Mouse (Mus musculus): Measurements from ENCODE around the gene Hbb-bt.
"Not testable (repeated sequence)": the region's sequence is repeated elsewhere in the genome, so short reads cannot be mapped to it uniquely, and the experiment has no call there.

Gene Hbb-bt

DNA sequence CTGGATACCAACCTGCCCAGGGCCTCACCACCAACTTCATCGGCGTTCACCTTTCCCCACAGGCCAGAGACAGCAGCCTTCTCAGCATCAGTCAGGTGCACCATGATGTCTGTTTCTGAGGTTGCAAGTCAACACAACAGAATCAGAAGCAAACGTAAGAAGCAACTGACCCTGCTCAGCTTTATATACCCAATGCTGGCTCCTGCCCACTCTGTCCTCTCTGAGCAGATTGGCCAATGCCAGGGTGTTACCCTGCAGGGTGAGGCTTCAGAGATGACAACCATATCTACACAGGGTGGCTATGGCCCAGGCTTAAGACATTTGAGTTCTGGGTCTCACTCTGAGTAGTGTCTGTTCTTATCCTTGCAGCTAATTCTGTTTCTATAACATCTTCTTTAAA, at the start of gene Hbb-bt:
Gene Hbb-bt, minus strand, starts transcription at position 231 of the 400 bp plus-strand sequence.
- no peak for DNase-seq (ENCODE audit: low read depth, low spot score)

DNA sequence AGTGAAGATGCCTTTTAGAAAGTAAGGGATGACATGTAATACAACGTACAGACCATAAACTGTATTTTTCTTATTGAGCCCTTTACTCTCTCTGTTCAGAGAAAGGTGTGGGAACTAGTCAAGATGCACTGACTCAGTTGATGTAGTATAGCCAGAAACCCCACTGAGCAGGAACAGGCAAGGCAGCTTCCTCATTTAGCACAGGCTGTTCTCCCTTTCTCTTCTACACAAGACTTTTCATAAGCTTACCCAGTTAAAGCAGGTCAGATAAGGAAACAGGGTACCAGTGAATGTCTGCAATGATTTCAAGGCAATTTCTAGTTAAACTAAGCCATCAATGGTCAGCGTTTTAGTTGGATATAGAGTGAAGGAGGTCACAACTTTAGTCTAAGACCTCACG, 47.7 kb upstream of the Hbb-bt start:
- no peak for DNase-seq (ENCODE audit: low read depth, low spot score)

DNA sequence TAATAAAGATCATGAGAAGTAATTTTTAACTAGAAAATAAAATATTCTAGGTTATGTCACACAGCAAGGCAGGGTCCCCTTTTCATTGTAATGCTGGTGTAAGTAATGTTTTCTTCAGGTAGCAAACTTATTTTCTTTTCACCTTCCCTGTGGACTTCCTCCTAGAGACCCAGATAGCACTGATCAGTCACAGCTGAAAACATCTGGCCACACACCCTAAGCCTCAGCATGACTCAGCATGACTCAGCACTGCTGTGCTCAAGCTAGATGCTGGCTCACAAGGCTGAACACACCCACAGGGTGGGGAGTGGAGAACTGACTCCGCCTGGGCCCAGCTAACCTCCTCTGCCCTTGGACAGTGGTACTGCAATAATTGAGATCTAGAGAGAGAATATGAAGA, 47.1 kb upstream of the Hbb-bt start:
- peak; percentile 89 for DNase-seq (ENCODE audit: low read depth, low spot score)

DNA sequence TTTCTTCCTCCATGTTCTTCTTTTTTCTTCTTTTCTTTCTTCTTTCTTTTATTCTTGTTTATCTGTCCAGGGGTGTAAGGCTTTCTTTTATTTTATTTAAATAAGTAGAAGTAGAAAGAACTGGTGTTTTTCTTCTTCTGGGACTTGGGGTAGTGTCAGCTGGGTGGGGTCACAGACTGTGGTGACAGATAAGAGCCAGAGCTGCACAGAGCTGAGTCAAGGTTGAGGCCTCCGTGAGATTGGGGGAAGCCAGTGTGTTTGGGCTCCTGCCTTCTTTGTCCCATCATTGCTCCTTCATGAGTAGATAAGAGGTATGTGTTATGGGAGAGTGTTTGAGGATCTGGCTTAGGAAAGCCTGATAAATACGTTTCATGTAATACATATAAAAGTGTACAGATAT, 45.3 kb upstream of the Hbb-bt start:
- no peak for DNase-seq (ENCODE audit: low read depth, low spot score)

DNA sequence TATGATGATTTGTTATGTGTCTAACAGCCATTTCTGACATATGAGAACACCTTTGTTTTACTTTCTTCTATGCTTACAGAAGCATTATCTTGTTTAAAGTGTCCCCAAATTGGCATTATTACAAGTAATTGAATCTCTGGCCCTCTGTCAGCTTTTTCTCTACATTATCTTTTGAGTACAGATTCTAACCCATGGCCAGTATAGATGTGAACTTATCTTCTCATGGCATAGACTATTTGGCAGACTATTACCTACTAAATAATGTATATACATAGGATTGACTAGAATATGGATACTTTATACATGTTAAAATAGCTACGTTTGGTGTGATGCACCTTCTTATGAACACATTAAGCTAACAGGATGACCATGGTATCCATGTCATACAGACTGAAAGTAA, 40.9 kb upstream of the Hbb-bt start:
- DNase-seq (ENCODE audit: low read depth, low spot score): no peak

DNA sequence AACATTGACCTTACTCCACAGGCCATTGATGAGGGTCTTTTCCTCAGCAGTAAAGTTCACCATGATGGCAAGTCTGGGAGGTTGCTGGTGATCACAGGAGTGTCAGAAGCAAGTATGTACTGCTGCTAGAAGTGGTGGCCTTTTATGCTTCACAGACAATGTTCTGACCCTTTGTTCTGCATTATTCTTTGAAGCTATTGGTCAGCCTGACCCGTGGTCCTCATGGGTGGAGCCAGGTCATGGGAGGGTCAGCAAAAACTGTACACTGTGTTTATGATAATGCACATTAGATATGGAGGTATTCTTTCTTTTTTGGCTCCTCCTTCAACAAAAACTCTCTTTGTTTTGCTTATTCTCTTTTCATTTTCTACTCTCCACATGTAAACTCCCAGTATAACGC, 39.3 kb upstream of the Hbb-bt start, which contains the start of gene Hbb-y:
Gene Hbb-y, minus strand, starts transcription at position 127 of the 400 bp plus-strand sequence.
- DNase-seq (ENCODE audit: low read depth, low spot score): no peak

DNA sequence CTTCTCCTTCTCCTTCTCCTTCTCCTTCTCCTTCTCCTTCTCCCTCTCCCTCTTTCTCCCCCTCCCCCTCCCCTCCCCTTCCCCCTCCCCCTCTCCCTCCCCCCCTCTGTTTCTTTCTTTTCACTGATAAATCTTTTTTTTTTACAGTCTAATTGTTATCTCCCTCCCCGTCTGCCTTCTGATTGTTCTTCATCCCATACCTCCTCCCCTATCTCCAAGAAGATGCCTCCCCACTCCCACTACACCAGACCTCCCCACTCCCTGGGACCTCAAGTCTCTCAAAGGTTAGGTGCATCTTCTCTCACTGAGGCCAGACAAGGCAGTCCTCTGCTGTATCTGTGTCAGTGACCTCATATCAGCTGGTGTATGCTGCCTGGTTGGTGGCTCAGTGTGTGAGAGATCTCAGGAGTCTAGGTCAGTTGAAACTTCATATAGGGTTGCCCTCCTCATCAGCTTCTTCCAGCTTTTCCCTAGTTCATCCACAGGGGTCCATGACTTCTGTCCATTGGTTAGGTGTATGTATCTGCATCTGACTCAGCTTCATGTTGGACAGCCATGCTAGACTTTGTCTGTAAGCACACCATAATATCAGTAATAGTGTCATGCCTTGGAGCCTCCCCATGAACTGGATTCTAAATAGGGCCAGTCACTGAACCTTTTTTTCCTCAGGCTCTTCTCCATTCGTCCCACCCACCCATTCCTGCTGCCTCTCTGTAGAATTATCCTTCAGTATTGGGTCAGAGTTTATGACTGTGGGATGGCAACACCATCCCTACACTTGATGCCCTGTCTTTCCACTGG, 30.9 kb upstream of the Hbb-bt start:
- DNase-seq (ENCODE audit: low read depth, low spot score): no peak

DNA sequence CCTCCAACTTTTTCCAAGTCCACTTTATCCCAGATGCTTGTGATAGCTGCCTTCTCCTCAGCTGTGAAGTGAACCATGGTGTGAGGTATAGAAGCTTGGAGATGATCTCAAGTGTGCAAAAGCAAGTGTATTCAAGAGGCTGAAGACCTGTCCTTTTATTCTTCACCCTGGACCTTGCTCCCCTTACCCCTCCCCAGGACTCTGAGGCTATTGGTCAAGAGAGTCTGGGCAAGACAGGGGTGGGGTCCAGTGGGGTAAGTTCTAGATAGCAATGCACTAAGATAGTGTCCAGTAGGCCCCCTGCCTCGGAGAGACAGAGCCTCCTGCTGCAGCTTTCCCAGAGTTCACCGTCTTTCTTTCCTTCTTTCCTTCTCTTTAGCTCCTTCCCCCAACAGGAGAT, 29.2 kb upstream of the Hbb-bt start, which contains the start of gene Hbb-bh1:
Gene Hbb-bh1, minus strand, starts transcription at position 131 of the 400 bp plus-strand sequence.
- no peak for DNase-seq (ENCODE audit: low read depth, low spot score)

DNA sequence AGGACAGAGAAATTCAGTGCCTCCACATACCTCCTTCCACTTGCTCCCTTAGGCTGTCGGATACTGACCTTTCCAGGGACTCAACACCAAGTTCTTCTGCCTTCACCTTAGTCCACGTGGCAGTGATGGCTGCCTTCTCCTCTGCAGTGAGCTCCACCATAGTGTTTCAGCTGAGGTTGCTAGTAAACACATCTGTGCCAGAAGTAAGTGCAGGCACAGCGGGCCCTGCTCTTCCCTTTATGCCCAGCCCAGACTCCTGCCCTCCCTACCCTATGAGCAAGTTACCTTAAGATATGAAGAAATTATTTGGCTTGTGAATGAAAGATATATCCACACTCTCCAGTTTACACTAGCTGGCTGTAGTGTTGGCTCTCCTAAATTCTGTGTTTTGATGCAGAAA, 26.5 kb upstream of the Hbb-bt start, which contains the start of gene Hbb-bh2:
Gene Hbb-bh2, minus strand, starts transcription at position 253 of the 400 bp plus-strand sequence.
- no peak for DNase-seq (ENCODE audit: low read depth, low spot score)

DNA sequence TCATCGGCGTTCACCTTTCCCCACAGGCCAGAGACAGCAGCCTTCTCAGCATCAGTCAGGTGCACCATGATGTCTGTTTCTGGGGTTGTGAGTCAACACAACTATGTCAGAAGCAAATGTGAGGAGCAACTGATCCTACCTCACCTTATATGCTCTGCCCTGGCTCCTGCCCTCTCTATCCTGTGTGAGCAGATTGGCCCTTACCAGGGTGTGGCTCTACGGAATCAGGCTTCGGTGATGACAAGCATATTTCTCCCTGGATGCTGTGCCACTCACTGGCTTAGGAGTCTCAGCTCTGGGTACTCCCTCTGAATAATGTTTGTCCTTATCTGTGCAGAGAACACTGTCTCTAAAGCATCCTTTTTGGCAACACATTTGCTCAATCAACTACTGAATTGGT, 14.0 kb upstream of the Hbb-bt start, which contains the start of gene Hbb-bs:
Gene Hbb-bs, minus strand, starts transcription at position 289 of the 400 bp plus-strand sequence.
- no peak for DNase-seq (ENCODE audit: low read depth, low spot score)

DNA sequence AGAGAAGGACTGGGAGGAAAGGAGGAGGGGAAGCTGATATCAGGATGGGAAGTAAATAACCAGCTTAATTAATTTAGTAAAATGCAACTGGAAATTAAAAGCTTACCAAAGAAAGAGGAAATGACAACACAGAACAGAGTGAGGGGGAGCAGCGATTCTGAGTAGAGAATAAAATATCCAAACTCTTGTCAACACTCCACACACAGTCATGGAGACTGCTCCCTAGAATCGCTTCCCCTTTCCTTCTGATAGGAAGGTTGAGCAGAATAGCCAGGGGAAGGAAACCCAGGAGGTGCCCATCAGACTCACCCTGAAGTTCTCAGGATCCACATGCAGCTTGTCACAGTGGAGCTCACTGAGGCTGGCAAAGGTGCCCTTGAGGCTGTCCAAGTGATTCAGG, 13.3 kb upstream of the Hbb-bt start:
- not testable (repeated sequence) for DNase-seq (ENCODE audit: low read depth, low spot score)

DNA sequence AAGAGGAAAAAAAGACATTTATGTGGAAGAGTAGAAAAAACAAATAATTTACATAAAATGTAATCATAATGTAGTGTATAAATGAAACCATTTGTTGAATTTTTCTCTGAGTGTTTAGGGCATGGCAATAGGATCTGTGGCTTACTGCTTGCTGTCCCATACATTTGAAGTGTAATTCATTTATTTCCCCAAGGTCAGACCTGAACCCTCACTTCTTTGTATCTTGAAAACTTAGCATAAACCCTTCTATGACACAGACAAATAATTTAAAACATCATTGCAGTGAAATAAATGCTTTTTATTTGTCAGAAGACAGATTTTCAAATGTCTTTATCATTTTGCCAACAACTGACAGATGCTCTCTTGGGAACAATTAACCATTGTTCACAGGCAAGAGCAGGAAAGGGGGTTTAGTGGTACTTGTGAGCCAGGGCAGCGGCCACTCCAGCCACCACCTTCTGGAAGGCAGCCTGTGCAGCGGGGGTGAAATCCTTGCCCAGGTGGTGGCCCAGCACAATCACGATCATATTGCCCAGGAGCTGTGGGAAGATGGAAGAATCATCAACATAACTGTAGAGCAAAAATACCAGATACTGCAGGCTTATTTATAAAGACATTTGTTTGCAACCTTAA, 12.6 kb upstream of the Hbb-bt start:
- no peak for DNase-seq (ENCODE audit: low read depth, low spot score)

DNA sequence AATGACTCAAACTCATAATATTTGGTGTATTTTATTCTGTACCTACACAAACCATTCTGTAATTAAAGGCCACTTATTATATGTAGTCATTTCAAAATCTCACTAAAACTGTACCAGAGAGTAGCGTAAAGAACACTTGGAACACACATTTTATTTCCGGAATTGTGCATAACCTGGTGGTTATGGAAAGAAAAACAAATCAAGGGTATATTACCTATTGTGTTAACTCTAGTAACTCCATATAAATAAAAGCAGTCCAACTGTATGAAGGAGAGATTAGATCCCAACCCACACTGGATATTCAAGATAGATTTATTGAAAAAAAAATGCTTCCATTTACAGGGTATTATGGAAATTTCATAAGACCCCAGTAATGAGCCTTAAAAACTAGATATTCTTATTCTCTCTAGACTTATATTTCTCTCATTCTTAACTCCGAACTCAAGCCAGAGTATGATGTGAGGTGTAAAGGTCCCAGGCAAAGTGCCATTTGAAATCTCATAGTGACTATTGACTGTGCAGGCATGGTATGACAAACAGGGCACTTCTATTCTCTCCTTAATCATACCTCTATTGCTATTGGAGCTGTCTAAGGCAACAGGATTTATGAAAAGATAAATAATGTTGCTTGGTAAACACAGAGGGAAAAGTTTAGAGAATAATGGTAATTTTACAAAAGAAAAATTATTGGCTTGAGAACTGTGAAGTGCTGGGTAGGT, 11.9 kb upstream of the Hbb-bt start:
- no peak for DNase-seq (ENCODE audit: low read depth, low spot score)

DNA sequence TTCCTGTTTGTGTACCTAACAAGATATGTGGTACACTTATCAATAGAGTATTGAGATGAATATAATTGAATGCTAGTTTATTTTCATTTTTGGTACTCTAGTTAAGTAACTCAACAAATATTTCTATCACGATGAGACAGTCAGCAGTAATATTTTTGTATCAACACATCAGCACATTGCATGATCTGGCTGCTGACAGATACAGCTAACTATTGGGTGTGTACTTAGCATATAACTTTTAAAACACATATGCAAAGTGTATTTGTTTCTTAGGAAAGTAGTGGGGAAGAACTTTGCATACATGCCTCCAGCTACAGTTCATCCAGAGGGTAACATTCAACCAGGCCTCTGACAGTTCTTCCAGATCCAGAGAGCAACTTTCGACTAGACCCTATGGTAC, 10.8 kb upstream of the Hbb-bt start:
- DNase-seq (ENCODE audit: low read depth, low spot score): no peak

DNA sequence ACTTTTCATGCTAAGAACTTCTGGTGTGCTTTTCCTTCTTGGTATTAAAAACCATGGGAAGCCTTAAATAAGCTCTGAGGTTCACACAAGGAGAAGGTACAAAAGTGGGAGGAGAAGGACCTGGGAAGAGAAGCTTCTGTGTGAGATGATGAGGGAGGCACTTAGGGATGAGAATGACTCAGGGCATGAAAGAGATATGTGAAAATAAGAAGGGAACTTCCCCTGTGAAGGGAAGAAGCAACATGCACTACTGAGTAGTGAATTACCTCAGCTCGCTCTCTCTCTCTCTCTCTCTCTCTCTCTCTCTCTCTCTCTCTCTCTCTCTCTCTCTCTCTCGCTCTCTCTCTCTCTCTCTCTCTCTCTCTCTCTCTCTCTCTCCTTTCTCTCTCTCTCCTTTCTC, 1.3 kb upstream of the Hbb-bt start:
- not testable (repeated sequence) for DNase-seq (ENCODE audit: low read depth, low spot score)

DNA sequence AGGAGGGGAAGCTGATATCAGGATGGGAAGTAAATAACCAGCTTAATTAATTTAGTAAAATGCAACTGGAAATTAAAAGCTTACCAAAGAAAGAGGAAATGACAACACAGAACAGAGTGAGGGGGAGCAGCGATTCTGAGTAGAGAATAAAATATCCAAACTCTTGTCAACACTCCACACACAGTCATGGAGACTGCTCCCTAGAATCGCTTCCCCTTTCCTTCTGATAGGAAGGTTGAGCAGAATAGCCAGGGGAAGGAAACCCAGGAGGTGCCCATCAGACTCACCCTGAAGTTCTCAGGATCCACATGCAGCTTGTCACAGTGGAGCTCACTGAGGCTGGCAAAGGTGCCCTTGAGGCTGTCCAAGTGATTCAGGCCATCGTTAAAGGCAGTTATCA, 644 bp downstream of the Hbb-bt start:
- not testable (repeated sequence) for DNase-seq (ENCODE audit: low read depth, low spot score)

DNA sequence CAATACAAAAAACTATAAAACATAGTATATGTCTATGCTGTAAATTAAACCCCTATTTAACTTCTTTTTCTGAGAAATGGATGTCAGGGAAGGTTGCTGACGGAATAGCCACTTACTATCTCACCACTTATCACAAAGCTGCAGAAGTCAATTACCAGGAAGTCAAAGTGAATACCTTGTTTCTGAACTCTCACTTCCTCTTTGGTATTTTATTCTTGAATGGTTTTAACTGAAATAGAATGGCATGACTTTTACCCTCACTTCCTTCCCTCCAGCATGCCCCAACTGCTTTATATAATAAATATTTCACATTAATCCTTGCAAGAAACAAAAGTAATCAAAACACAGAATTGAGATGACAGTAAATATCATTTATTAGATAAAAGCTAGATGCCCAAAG, 1.6 kb downstream of the Hbb-bt start:
- DNase-seq (ENCODE audit: low read depth, low spot score): no peak

DNA sequence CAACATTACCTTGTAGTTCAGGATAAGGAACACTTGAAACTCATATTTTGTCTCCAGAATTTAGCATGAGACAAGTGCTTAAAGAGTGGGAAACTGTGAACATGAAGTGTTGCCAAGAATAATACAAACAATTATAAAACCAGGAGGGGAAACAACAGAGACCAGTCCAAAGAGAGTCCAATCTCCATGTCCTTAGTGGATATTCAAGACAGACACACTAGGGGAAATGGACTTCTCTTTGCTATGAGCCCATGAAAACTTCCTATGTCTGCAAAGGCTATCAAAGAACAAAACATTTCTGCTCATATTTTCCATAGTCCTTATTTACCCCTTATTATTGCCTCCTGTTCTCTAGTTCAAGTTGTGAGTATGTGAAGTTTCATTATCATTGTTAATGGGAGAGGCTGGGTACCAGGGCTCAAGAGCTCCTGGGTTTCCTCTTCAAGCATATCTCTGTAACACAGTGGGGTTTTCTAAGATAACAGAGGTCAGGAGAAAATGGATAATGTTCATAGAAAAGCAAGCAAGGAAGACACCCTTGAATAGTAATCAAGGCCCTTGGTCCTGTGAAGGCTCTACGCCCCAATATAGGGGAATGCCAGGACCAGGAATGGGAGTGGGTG, 2.5 kb downstream of the Hbb-bt start:
- no peak for DNase-seq (ENCODE audit: low read depth, low spot score)

DNA sequence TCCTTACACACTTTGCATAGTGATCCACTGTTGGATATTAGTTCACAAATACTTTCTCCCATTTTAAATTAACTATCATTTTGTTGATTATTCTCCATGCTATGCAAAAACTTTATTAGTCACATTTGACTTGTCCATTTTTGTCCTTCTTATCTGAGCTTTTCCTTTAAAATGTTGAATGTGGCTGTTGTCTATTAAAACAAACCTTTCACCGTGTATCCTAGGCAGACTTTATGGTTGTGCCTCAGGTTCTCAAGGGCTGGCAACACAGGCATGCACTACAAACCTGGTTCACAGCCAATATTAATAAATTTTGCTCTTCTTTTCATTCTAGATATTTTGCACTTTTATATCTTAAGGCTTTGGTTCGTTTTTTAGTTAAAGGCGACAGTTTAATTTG, 3.0 kb downstream of the Hbb-bt start:
- no peak for DNase-seq (ENCODE audit: low read depth, low spot score)

DNA sequence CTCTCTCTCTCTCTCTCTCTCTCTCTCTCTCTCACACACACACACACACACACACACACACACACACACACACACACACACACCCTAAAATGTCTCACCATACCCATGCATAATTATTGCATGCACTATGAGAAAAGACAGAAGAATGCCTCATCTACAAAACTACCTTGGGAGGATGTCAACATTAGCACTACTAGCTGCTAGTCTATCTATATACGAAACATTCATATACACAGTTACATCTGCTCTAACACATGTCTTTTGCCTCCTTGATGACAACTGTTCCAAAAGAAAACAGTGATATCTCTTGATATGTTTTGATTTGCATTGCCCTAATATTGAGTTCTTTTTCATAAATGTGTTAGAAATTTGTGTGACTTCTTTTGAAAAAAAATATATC, 3.5 kb downstream of the Hbb-bt start:
- DNase-seq (ENCODE audit: low read depth, low spot score): no peak

DNA sequence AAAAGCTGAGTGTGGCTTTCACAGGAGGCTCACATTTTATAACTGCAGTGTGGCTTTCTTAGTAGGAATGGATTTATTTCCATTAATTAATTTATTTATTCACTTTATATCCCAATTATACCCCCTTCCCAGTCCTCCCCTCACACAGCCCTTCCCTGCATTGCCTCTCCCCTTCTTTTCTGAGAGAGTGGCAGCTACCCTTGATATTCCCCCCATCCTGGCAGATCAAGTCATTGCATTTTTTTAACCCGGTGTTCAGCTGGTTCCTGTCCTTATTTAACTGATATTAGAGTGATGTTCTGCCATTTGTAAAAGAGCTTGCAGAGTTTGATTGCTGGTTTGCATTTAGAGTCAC, 4.0 kb downstream of the Hbb-bt start:
- no peak for DNase-seq (ENCODE audit: low read depth, low spot score)

Measured in ZHBTc4 (cell line).